Mouse (Mus musculus): Measurements from ENCODE around the gene Stard3nl. TPM values are rescaled to one million over a fixed set of nuclear protein-coding genes. Genes with fewer than 3 reads are reported as not detected.
"Not testable (repeated sequence)": the region's sequence is repeated elsewhere in the genome, so short reads cannot be mapped to it uniquely, and the experiment has no call there.

The Stard3nl gene
- total RNA-seq, 2 experiments from 2014 or later, result 69.5 to 74.5 TPM

GRCm38 (mm10) chr13:19390296-19390695 lies 5.3 kb downstream of the Stard3nl start:
- intact Hi-C loops (cut with DNase I), result no loop called here
- DNase-seq (ENCODE audit: low spot score in 2 of 2), result no peak

- intact Hi-C loops (cut with DNase I), result no loop called here
Measured at GRCm38 (mm10) chr13:19389896-19390295, 5.7 kb downstream of the Stard3nl start.

GRCm38 (mm10) chr13:19389434-19389833 lies 6.2 kb downstream of the Stard3nl start:
- DNase-seq (ENCODE audit: low spot score in 2 of 2), result no peak
- intact Hi-C loops (cut with DNase I), result no loop called here

More at GRCm38 (mm10) chr13:19389896-19390295, 5.7 kb downstream of the Stard3nl start:
- no peak for DNase-seq (ENCODE audit: low spot score in 2 of 2)

GRCm38 (mm10) chr13:19385226-19385625 lies 10.4 kb downstream of the Stard3nl start:
- intact Hi-C loops (cut with DNase I), result no loop called here
- DNase-seq (ENCODE audit: low spot score in 2 of 2), result no peak

GRCm38 (mm10) chr13:19381112-19381828 lies 14.3 kb downstream of the Stard3nl start:
- no peak for DNase-seq (ENCODE audit: low spot score in 2 of 2)
- intact Hi-C loops (cut with DNase I), result no loop called here

GRCm38 (mm10) chr13:19379313-19379712 lies 16.3 kb downstream of the Stard3nl start:
- intact Hi-C loops (cut with DNase I), result no loop called here
- DNase-seq (ENCODE audit: low spot score in 2 of 2), result no peak

GRCm38 (mm10) chr13:19372133-19372729 lies 23.4 kb downstream of the Stard3nl start:
- no peak for DNase-seq (ENCODE audit: low spot score in 2 of 2)
- intact Hi-C loops (cut with DNase I), result no loop called here

- DNase-seq (ENCODE audit: low spot score in 2 of 2), result no peak
- intact Hi-C loops (cut with DNase I), result loop anchor here (5.0 kb wide), 2 partner anchors 68 to 273 kb away; no protein-coding TSS in a partner anchor
Measured at GRCm38 (mm10) chr13:19368817-19369216, 26.8 kb downstream of the Stard3nl start.

- intact Hi-C loops (cut with DNase I), result loop anchor here (5.0 kb wide), 2 partner anchors 70 to 275 kb away; no protein-coding TSS in a partner anchor
- DNase-seq (ENCODE audit: low spot score in 2 of 2), result no peak
Measured at GRCm38 (mm10) chr13:19367536-19367935, 28.1 kb downstream of the Stard3nl start.

- intact Hi-C loops (cut with DNase I), result loop anchor here (5.0 kb wide), 2 partner anchors 70 to 275 kb away; no protein-coding TSS in a partner anchor
- no peak for DNase-seq (ENCODE audit: low spot score in 2 of 2)
Measured at GRCm38 (mm10) chr13:19366866-19367265, 28.7 kb downstream of the Stard3nl start.

- peak; percentile 53 to 80 for DNase-seq (ENCODE audit: low spot score in 2 of 2)
- intact Hi-C loops (cut with DNase I), result loop anchor here (5.0 kb wide), 2 partner anchors 72 to 277 kb away; no protein-coding TSS in a partner anchor
Measured at GRCm38 (mm10) chr13:19365596-19365995, 30.0 kb downstream of the Stard3nl start.

GRCm38 (mm10) chr13:19364245-19364772 lies 31.3 kb downstream of the Stard3nl start:
- intact Hi-C loops (cut with DNase I), result loop anchor here (5.0 kb wide), 1 partner anchor 323 kb away; no protein-coding TSS in a partner anchor
- peak; percentile 74 to 76 for DNase-seq (ENCODE audit: low spot score in 2 of 2)

GRCm38 (mm10) chr13:19362358-19362757 lies 33.2 kb downstream of the Stard3nl start:
- no peak for DNase-seq (ENCODE audit: low spot score in 2 of 2)
- intact Hi-C loops (cut with DNase I), result loop anchor here (5.0 kb wide), 1 partner anchor 325 kb away; no protein-coding TSS in a partner anchor

- DNase-seq (ENCODE audit: low spot score in 2 of 2), result no peak
Measured at GRCm38 (mm10) chr13:19358027-19358426, 37.6 kb downstream of the Stard3nl start.

GRCm38 (mm10) chr13:19357301-19357700 lies 38.3 kb downstream of the Stard3nl start:
- intact Hi-C loops (cut with DNase I), result no loop called here
- DNase-seq (ENCODE audit: low spot score in 2 of 2), result no peak

More at GRCm38 (mm10) chr13:19358027-19358426, 37.6 kb downstream of the Stard3nl start:
- intact Hi-C loops (cut with DNase I), result no loop called here

GRCm38 (mm10) chr13:19356720-19357119 lies 38.9 kb downstream of the Stard3nl start:
- no peak for DNase-seq (ENCODE audit: low spot score in 2 of 2)
- intact Hi-C loops (cut with DNase I), result no loop called here

- intact Hi-C loops (cut with DNase I), result no loop called here
- no peak for DNase-seq (ENCODE audit: low spot score in 2 of 2)
Measured at GRCm38 (mm10) chr13:19356120-19356519, 39.5 kb downstream of the Stard3nl start.

- no peak for DNase-seq (ENCODE audit: low spot score in 2 of 2)
- intact Hi-C loops (cut with DNase I), result no loop called here
Measured at GRCm38 (mm10) chr13:19352795-19353194, 42.8 kb downstream of the Stard3nl start.

GRCm38 (mm10) chr13:19340356-19340755 lies 55.2 kb downstream of the Stard3nl start:
- intact Hi-C loops (cut with DNase I); DNase-seq (ENCODE audit: low spot score in 2 of 2): not testable (repeated sequence)

GRCm38 (mm10) chr13:19336310-19336709 lies 59.3 kb downstream of the Stard3nl start:
- intact Hi-C loops (cut with DNase I), result not testable (repeated sequence)
- DNase-seq (ENCODE audit: low spot score in 2 of 2), result peak in 1 of 2 experiments; percentile 33

All from left cerebral cortex, postnatal 14 days (tissue).